Mouse (Mus musculus) lung, embryonic 15.5 days (tissue): ENCODE data around the gene Gstm6. TPM values are rescaled to one million over a fixed set of nuclear protein-coding genes. Genes with fewer than 3 reads are reported as not detected.
"Not testable (repeated sequence)": the region's sequence is repeated elsewhere in the genome, so short reads cannot be mapped to it uniquely, and the experiment has no call there.

ENCODE experiments used
- ATAC-seq: fragments of 200-750 bp; cut with Nextera tagmentation; 2 replicates; pipeline ENCODE4 v1.8.0; 2017; ENCODE audit warnings: moderate number of reproducible peaks, borderline replicate concordance; ENCODE audit not compliant: low FRiP score, low TSS enrichment; ENCODE audit errors: extremely low read depth
- H3K27ac ChIP-seq: fragments of 300-500 bp; sonication (generic); 2 replicates; pipeline ENCODE4 v1.5.1; 2015; ENCODE audit warnings: moderate library complexity, mild to moderate bottlenecking, inconsistent platforms
- H3K27me3 ChIP-seq: fragments of 300-500 bp; sonication (generic); 2 replicates; pipeline ENCODE4 v1.6.1; 2015; ENCODE audit warnings: inconsistent platforms
- H3K36me3 ChIP-seq: fragments of 300-500 bp; sonication (generic); 2 replicates; pipeline ENCODE4 v1.6.1; 2015; ENCODE audit warnings: inconsistent platforms
- H3K4me1 ChIP-seq: fragments of 300-500 bp; sonication (generic); 2 replicates; pipeline ENCODE4 v1.6.1; 2015; ENCODE audit warnings: inconsistent platforms
- H3K4me2 ChIP-seq: fragments of 300-500 bp; sonication (generic); 2 replicates; pipeline ENCODE4 v1.6.1; 2015; ENCODE audit warnings: inconsistent platforms, mild to moderate bottlenecking, moderate library complexity
- H3K4me3 ChIP-seq: fragments of 300-500 bp; sonication (generic); 2 replicates; pipeline ENCODE4 v1.5.1; 2015; ENCODE audit warnings: mild to moderate bottlenecking, inconsistent platforms
- H3K9ac ChIP-seq: fragments of 300-500 bp; sonication (generic); 2 replicates; pipeline ENCODE4 v1.6.1; 2015; ENCODE audit warnings: inconsistent platforms
- H3K9me3 ChIP-seq: fragments of 300-500 bp; sonication (generic); 2 replicates; pipeline ENCODE4 v1.6.1; 2016; ENCODE audit warnings: inconsistent platforms
- WGBS: fragments of 180-500 bp; shearing (Covaris S2); methylation state at CpG from one replicate; pipeline ENCODE4 v1.1.7; 2015; 5-methylcytosine and 5-hydroxymethylcytosine counted together
- polyA plus RNA-seq: library from polyadenylated mRNA; unstranded; fragments of >200 nt; fragmentation: Nextera tagmentation; extraction: Ambion mirVana; gene quantifications from 2 replicates; pipeline ENCODE4 v1.2.1, GENCODE M21; 2015

Gene Gstm6
- polyA plus RNA-seq, 1 experiment from 2014 or later: 4.9 TPM

- no peak for ATAC-seq
- 53% methylated on average over 7 of the region's 7 CpGs for WGBS
Observed at GRCm38 (mm10) chr3:107917783-107918408, 25.7 kb downstream of the Gstm6 start.

GRCm38 (mm10) chr3:107917097-107917496, 26.5 kb downstream of the Gstm6 start:
- Histone ChIP-seq H3K4me3 (no peak overlapping the region), H3K9ac (no peak overlapping the region), H3K27me3 (no peaks in the 10 kb centered on the region), H3K4me1 (no peaks in the 10 kb centered on the region), H3K9me3 (no peaks in the 10 kb centered on the region), H3K27ac (no peak overlapping the region), H3K4me2 (no peak overlapping the region), H3K36me3 (no peaks in the 10 kb centered on the region)
- no peak for ATAC-seq
- 73% methylated on average over 3 of the region's 3 CpGs for WGBS

More at GRCm38 (mm10) chr3:107917783-107918408, 25.7 kb downstream of the Gstm6 start:
- Histone ChIP-seq H3K4me1 (no peaks in the 10 kb centered on the region), H3K9ac (no peak overlapping the region), H3K36me3 (no peaks in the 10 kb centered on the region), H3K4me3 (no peak overlapping the region), H3K27ac (no peak overlapping the region), H3K4me2 (no peak overlapping the region), H3K27me3 (no peaks in the 10 kb centered on the region), H3K9me3 (no peaks in the 10 kb centered on the region)

- Histone ChIP-seq H3K4me1 (no peaks in the 10 kb centered on the region), H3K9me3 (no peaks in the 10 kb centered on the region), H3K4me3 (no peak overlapping the region), H3K36me3 (no peaks in the 10 kb centered on the region), H3K27ac (no peak overlapping the region), H3K9ac (no peak overlapping the region), H3K4me2 (no peak overlapping the region), H3K27me3 (no peaks in the 10 kb centered on the region)
- ATAC-seq: no peak
- WGBS: 71% methylated on average over 15 of the region's 15 CpGs
Observed at GRCm38 (mm10) chr3:107916674-107917073, 26.9 kb downstream of the Gstm6 start.

GRCm38 (mm10) chr3:107905942-107906341, 37.6 kb downstream of the Gstm6 start:
- Histone ChIP-seq H3K4me2 (no peak overlapping the region), H3K9me3 (no peaks in the 10 kb centered on the region), H3K4me1 (no peaks in the 10 kb centered on the region), H3K27me3 (peaks cover 4% of the 10 kb centered on the region), H3K27ac (no peak overlapping the region), H3K36me3 (no peaks in the 10 kb centered on the region), H3K4me3 (no peak overlapping the region), H3K9ac (no peak overlapping the region)
- 61% methylated on average over 6 of the region's 6 CpGs for WGBS
- ATAC-seq: no peak

GRCm38 (mm10) chr3:107900955-107901673, 42.4 kb downstream of the Gstm6 start:
- no peak overlapping the region for H3K9ac ChIP-seq
- WGBS: 70% methylated on average over 11 of the region's 11 CpGs
- H3K4me2 ChIP-seq: no peak overlapping the region
- H3K4me1 ChIP-seq: 0 out of 2 replicates have a peak, but pooled peaks cover 5% of the 10 kb centered on the region
- H3K4me3 ChIP-seq: no peak overlapping the region
- H3K27me3 ChIP-seq: no peaks in the 10 kb centered on the region; the same call in 1 of the 2 replicates
- no peaks in the 10 kb centered on the region for H3K36me3 ChIP-seq
- H3K27ac ChIP-seq: no peak overlapping the region
- H3K9me3 ChIP-seq: no peaks in the 10 kb centered on the region
- ATAC-seq: no peak

- Histone ChIP-seq H3K36me3 (no peaks in the 10 kb centered on the region), H3K4me3 (no peak overlapping the region), H3K4me1 (peaks cover 10% of the 10 kb centered on the region; the same call in 1 of the 2 replicates), H3K9me3 (no peaks in the 10 kb centered on the region), H3K27ac (no peak overlapping the region), H3K27me3 (no peaks in the 10 kb centered on the region; the same call in 1 of the 2 replicates), H3K9ac (no peak overlapping the region), H3K4me2 (no peak overlapping the region)
- 90% methylated on average over 13 of the region's 13 CpGs for WGBS
- no peak for ATAC-seq
Observed at GRCm38 (mm10) chr3:107898691-107899090, 44.9 kb downstream of the Gstm6 start.

- Histone ChIP-seq H3K4me3 (peak within 1 kb of the TSS; percentile 66), H3K9me3 (no peaks in the 10 kb centered on the region), H3K9ac (peak within 1 kb of the TSS; percentile 71), H3K4me1 (peaks cover 10% of the 10 kb centered on the region; the same call in 1 of the 2 replicates), H3K27me3 (no peaks in the 10 kb centered on the region), H3K27ac (peak within 1 kb of the TSS; percentile 64), H3K36me3 (no peaks in the 10 kb centered on the region), H3K4me2 (peak within 1 kb of the TSS; percentile 88)
- peak; percentile 95 for ATAC-seq
- WGBS: 7% methylated on average over 40 of the region's 40 CpGs
Observed at GRCm38 (mm10) chr3:107895720-107896569, 47.6 kb downstream of the Gstm6 start, which contains the start of gene Gstm5. Gene Gstm5, plus strand, starts transcription at chr3:107895821.

- Histone ChIP-seq H3K4me3 (peak overlapping the region; percentile 66), H3K27ac (no peak overlapping the region), H3K9me3 (no peaks in the 10 kb centered on the region), H3K36me3 (no peaks in the 10 kb centered on the region), H3K27me3 (no peaks in the 10 kb centered on the region), H3K9ac (peak overlapping the region; percentile 71; the same call in 1 of the 2 replicates), H3K4me2 (peak overlapping the region; percentile 88), H3K4me1 (peaks cover 10% of the 10 kb centered on the region; the same call in 1 of the 2 replicates)
- ATAC-seq: peak; percentile 12; the same call in 1 of the 2 replicates
- 6% methylated on average over 6 of the region's 6 CpGs for WGBS
Observed at GRCm38 (mm10) chr3:107895194-107895719, 48.3 kb downstream of the Gstm6 start.

- ATAC-seq, H3K4me1 ChIP-seq, H3K4me3 ChIP-seq, H3K27ac ChIP-seq, H3K27me3 ChIP-seq, H3K9me3 ChIP-seq, H3K4me2 ChIP-seq, H3K36me3 ChIP-seq, H3K9ac ChIP-seq: not testable (repeated sequence)
- WGBS: 88% methylated on average over 2 of the region's 2 CpGs
Observed at GRCm38 (mm10) chr3:107889236-107889635, 54.3 kb downstream of the Gstm6 start.
